Mouse (Mus musculus) embryo, embryonic 10 days (tissue): ENCODE measurements at regions not wholly inside any gene's neighbourhood (a gene's known extent, or its start where the extent isn't known, plus 50 kb on each side); places are given as distances from the start of the nearest gene placed in this dataset.
A peak's percentile ranks its signal among the peaks of the same experiment; 100 is the strongest.

ENCODE experiments used
- DNase-seq: peaks from one replicate; pipeline ENCODE4 v3.0.0-alpha.2; 2015; ENCODE audit warnings: low spot score

DNA sequence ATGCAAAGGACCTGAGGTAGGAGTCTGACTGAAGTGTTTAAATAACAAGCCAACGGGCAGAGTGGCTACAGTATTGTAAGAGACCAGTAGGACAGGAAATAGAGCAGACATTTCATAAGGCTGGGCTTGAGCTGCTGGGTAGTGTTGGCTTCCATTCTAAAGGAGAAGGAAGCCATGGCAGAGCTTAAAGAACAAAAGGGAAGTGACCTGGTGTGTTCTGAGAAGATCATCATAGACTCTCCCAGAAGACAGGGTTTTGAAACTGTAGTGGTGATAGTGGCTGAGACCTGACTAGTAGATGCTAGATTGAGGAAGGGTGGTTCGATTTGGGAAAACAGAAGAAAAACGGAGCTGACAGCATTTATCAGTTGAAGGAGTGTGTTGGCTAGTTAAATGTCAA lies 514.1 kb upstream of the Zfp462 start:
- DNase-seq: no peak

DNA sequence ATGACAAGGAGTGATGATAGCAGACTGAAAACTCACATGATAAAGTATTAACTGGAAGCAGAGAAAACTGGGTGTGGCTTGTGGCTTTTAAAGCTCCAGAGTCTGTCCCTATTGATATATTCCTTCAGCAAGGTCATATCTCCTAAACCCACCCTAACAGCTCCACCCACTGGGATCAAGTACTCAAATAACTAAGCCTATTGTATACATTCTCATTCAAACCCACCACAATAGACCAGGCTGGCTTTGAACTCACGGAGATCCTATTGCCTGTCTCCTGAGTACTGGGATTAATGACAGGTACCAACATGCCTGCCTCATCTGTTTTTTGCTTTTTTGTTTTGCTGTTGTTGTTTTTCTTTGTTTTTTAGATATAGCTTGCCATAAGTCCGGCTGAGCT lies 484.3 kb upstream of the Zfp462 start:
- no peak for DNase-seq

DNA sequence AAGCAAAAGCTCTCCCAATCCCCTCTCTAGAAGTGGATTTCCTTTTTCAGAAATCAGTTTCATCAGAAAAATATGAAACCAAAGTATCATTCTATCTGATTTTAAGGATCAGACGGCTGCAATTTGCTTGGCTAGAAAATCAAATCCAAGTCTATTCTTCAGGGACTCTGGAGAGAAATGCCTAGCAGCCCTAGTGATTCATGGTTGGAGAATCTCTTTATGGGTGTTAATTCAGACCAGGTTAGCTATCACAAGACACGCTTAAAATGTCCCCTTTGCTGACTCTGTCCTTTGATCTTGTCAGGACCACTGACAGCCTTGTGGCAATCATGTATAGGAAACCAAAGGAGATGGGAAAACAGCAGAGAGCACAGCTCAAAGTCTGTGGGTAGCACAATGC lies 475.7 kb upstream of the Zfp462 start:
- peak; percentile 14 for DNase-seq

DNA sequence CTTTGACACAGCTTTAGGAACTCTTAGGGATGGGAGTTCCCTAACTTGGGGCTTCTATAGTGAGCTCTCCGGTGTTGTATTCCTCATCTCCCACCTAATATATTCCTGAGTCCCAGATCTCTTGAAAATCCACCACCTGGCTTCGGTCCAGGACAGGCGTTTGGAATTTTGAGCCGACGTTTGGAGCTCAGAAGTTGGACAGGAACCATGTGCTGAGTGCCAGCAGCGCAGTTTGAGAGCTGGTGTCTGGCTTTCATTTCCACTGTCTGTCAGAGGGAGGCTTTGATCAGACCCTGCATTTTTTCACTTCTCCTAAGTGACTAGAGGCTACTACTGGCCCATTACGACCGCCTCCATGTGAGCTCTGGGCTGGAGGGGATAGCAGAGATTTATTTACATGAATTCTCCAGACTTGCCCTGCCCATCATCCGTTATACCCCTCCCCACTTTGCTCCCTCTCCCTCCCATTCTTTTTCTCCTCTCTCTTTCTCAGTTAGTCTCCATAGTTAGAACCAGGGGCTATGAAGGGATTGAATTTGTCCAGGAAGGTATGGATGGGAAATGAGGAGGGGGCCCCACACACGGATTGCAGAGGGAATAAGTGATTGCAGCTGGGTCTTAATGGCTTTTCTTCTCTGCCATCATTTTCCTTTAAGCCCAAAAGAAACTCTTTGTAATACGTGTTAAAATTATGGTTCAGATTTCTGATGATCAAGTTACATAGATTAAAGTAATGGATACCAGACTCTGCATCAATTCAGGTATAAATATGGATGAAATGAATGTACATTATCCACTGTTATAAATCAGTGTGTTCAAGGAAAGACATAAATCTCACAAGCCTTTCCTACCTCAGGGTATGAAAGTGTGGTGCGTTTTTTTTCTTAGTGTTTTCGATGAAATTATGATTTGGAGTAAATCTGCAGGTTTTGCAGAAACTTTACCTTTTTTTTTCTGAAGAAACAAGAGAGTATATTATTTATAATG lies 474.5 kb upstream of the Zfp462 start:
- peak; percentile 72 for DNase-seq

DNA sequence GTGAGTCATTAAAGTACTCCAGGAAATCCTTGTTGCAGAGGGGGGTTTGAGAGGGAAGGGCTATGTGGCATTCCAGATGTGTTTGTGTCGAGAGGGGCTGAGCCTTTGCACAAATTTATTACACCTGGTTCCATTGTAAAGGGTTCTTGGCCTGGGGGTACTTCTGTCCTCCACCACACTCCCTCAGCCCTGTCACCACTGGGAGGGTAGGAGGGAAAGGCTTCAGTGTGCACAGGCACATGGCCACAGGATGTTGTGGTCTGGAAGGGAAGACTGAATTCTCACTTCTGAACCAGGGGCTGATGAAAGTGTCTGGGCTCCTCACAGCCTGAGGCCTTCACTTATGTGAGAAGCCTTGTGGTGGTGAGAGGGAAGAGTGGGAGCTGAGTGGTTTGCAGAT lies 473.8 kb upstream of the Zfp462 start:
- DNase-seq: peak; percentile 23

DNA sequence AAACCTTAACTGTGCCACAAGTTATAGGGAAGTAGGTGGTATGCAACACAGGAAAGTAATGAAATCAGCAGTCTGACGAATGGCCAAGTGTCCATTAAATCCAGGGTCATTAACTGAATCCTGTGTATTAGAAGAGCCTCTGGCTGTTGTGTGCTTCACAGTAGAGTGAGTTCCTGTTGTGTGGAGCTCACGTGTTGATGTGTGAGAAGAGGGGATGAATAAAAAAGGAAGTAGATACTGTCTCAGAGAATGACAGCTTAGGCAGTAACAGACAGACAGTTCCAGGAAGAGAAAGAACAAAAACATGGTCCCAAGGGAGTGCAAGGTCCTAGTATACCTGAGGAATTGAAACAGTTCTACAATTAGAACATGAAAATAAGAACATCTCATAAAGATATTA lies 463.1 kb upstream of the Zfp462 start:
- DNase-seq: no peak

DNA sequence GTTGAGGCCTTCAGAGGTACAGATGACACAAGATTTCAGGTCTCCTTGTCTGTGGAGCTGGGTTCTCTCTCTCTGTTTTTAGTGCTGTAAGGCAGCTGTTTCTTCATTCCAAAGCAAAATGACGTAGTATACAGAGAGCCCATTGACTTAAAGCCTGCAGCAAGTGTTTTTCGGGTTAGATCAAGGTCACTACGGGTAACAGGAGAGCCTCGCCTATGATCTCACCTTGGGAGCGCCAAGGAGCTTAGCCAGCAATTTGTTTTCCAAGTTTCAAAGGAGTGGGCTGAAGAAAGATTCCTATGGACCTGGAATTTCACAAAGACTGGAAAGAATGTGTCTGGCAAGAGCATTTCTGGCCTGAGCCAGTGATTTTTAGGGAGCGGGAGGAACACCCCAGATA lies 451.8 kb upstream of the Zfp462 start:
- DNase-seq: no peak

DNA sequence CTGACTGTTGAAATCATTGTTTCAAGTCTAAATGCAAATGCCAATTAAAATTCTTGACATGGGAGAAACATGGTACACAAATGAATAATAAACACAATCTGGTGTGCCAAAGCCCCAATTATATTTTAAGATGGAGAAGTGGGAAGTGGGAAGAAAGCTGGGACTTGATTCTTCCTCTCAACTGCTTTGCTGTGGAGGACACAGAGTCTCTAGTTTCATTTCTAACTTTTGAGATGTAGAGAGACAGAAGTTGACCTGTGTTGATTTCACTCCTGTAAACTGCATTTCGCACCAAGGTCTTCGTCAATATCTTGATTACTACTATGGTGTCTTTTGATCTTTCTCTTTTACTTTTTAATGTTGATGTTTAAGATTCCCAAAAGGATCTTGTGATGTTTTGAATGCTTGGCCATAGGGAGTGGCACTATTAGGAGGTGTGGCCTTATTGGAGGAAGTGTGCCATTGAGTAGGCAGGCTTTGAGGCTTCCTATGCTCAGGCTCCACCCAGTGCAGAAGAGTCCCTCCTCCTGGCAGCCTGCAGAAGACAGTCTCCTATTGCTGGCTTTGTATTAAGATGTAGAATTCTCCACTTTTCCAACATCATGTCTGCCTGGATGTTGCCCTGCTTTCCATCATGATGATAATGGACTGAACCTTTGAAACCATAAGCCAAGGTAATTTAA lies 447.4 kb upstream of the Zfp462 start:
- no peak for DNase-seq

DNA sequence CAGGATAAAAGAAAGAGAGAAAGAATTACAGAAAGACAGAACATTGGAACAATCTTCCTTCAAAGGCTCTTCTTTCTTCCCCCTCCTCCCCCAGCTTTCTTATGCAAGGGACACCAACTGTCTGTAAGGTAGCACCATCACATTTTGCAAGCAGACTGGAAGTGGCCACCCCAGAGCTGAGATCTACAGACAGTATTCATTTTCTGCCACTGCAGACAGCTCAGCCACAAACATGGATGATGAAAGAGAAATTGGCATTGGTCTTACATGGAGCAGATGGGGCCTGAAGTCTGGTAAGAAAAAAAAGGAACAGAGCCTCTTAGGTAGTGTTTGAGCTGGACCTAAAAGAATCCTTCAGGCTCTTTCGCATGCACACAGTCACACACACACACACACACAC lies 428.9 kb upstream of the Zfp462 start:
- no peak for DNase-seq

DNA sequence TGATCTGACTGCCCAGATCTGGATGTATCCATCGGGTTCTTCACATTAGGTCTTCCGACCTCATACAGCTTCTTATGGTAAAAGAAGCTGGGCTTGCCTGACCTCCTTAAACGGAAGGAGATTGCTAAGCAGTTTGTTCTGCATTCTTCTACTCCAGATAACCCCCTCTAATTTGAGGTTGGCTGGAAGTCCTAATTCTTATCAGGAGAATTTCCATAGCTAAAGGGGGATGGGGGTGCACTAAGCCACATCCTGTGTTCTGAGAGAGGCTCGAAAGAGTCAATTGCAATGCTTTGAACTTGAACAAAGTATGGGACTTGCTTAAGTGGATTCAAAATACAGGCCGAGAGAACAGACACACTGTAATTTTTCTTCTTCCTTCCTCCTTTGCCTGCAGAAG lies 421.6 kb upstream of the Zfp462 start:
- no peak for DNase-seq

DNA sequence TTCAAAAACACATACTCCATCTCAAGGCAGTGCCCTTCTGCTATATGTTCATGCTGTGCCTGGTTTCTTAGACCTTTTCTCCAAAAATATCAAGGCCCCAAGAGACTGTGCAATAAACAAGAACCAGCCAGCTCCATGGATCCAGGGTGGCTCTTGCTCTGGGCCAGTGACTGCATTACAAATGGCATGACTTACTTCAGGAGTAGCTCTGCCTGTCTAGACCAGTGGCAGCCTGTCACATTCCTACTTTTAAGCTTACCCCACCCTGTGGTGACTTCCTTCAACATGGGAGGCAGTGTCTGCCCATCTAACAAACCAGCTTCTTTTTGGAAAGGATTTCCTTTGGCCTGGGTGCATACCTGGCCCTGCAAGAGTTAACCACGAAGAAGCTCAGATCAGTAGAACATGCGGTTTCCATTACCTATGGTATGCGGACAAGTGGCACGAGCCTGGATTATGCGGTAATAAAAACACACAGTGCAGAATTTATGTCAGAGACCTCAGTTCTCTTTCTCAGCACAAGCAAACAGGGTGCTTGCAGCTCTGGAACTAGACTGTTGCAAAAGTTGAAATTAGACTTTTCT lies 418.8 kb upstream of the Zfp462 start:
- peak; percentile 74 for DNase-seq

DNA sequence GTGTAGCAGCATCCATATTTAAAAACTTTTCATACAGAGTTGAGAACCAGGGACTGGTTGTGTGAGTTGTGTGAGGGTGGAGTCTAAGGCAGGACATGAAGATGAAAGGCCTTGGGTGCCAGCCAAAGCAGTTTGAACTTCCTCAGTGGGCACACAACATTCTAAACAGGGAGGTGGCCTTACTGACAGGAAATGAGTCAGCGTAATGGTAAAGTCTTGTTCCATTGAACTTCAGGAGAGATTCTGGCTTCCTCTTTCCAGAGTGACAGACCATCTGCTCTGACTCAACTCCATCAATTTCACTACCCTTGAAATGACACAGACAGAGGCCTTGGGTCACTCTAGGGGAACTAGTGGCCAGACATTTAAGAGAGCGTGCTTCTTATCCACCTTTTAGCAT lies 417.2 kb upstream of the Zfp462 start:
- no peak for DNase-seq

DNA sequence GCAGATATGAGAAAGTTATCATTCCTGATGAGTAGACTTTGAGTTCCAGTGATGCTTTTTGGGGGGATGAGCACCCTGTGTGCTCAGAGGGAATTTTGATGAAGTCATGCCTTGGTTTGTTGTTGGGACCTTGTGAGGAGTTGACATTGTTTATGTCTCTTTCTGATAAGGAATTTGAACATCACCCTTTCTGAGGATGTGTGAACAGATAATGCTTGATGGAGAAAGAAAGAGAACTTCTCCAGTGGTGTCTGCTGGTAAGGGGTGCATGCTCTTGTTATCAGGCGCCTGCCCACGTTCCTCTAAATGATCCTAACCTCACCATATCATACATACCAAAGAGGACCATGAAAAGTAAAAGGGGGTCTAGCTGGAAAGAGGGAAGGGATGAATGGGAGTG lies 413.1 kb upstream of the Zfp462 start:
- no peak for DNase-seq

DNA sequence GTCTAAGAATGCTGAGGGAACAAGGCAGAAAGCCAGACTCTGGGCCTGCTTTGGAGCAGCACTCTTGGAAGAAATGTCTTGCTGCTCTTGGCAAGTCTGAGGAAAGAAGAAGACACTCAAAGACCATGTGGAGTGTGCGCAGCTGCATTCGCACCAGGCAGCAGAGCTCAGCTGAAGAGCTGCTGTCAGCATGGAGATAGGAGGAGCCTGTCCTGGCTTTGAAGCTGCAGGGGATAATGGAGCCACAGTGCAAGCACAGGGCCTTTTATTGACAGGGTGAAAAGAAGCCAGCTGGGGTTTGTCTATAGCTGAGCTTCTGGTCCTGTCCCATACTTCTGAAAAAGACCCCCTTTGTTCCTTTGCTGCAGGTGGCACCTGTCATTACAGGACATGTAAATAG lies 411.0 kb upstream of the Zfp462 start:
- DNase-seq: peak; percentile 67

DNA sequence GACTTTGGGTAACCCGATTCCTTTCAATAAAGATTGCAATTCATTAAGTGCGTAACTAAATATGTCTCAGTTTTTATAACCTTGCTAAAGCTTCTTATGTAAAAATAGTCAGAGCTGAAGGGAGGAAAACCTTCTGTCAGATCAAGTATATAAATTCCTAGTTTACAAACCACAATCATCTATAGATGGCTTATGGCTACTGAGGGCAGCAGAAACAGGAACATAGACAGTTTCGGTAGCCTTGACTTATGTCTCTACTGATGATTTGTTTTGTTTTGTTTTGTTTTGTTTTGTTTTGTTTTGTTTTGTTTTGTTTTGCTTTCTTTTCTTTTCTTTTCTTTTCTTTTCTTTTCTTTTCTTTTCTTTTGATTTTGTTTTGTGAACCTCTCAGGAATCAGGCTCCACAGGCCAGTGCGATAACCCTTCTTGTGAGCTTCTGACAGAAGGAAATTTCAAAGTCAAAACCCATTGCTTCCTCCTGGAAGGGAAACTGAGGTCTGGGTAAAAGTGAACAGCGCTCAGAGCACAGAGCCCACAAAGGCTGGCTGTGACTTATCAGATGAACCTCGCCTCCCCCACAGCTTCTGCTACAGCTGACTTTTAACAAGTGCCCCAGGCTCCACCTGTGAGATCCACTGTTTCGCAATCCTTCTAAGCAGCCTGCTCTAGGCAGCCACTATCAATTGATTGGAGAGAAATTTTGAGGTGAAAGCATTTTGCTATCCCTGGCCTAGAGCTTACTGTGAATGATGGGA lies 391.8 kb upstream of the Zfp462 start:
- DNase-seq: no peak

DNA sequence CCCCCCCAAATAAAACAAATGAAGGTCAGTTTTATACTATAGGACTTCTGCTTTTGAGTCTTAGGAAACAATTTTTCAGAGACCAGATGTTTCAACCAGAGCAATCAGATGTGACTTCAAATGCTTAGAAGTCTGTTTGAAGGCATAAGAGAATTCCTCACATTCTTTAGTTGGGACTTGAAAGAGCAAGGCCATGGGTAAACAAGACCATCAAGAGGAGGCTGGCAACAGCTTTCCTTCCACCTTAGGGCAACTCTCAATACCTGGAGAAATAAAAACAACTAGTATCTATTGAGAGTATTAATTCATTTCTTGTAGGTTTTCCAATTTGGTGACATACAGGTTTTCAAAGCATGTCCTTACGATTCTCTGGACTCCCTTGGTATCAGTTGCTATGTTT lies 381.8 kb upstream of the Zfp462 start:
- no peak for DNase-seq

DNA sequence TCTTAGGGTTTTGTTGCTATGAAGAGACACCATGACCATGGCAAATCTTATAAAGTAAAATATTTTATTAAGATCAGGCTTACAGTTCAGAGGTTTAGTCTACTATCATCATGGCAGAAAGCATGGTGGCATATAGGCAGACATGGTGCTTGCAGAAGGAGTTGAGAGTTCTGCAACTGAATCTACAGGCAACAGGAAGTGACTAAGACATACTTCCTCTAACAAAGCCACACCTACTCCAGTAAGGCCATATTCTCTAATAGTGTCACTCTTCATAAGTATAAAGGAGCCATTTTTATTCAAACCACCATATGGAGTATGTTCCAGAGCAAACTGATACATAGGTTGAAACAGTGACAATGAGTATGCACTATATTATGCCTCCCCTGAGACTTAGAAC lies 371.7 kb upstream of the Zfp462 start:
- DNase-seq: no peak

DNA sequence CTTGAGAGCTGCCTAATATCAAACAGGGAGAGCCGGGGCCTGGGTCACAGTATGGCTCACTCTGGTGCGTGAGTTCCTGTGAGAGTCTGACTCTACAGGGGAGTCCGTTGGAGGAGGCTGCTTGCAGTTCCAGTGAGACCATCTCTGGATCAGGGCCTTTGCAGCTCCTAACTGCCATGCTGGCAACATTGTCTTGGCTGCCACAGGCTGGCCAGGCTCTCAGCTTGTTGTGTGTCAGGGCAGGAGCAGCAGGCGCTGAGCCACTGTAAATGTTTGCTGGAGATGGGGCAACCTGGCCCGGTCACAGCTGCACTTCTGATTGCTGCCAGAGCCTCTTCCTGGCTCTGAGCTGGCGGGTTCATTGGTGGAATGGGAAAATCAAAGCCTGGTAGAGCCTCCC lies 357.7 kb upstream of the Zfp462 start:
- DNase-seq: no peak

DNA sequence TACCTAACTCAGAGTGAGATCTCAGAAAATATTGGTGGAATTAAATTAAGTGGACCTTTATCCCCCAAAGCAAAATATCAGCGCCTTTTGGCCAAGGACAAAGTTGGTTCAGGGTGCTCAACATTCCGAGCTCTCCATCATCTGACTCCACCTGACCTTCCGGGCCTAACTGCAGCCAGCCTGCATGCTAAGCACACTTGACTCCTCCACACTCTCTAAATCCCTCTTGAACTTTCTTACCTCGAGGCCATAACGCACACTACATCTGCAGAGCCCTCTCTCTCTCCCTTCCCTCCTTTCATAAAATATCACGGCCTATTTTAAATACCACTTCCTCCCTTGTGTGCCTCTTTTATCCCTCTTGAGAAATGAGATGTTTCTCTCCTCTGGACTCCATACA lies 356.1 kb upstream of the Zfp462 start:
- DNase-seq: no peak

DNA sequence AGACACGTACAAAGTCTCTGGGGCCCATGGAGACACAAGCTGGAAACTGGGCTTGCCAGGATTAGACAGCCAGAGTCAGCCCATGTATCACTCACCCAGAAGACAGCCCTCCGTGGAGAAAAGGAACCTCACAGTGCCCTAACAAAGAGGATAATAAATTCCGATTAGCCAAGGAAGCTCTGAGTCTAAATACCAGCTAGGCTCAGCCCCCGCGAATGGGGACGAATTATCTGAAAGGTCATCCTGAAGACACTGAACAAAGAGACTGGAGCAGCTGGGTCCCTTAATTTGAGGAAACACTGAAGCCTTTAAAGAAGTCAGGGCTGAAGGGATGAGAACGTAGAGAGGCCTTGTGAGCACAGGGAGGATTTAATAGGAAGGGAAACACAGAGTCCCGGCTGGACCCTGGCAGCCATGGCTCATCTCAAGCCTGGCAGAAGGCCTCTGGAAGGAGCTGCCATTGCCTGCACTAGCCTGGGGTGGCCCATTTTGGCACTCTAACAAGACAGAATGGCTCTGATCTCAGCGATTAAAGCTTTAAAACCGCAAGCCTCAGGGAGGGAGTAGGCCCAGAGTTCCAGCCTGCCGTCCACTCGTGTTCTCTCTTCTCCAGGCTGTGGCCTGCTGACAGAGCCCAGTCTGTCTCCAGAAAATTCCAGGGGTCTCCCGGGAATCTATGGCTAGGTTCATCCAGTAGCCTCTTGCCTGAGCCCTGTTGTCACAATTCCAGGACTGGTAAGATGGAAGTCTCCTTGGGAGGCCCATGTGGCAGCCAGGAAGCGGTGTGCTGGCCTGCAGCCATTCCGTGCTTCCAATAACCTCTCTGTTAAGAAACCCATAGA lies 343.0 kb upstream of the Zfp462 start:
- DNase-seq: peak; percentile 77

DNA sequence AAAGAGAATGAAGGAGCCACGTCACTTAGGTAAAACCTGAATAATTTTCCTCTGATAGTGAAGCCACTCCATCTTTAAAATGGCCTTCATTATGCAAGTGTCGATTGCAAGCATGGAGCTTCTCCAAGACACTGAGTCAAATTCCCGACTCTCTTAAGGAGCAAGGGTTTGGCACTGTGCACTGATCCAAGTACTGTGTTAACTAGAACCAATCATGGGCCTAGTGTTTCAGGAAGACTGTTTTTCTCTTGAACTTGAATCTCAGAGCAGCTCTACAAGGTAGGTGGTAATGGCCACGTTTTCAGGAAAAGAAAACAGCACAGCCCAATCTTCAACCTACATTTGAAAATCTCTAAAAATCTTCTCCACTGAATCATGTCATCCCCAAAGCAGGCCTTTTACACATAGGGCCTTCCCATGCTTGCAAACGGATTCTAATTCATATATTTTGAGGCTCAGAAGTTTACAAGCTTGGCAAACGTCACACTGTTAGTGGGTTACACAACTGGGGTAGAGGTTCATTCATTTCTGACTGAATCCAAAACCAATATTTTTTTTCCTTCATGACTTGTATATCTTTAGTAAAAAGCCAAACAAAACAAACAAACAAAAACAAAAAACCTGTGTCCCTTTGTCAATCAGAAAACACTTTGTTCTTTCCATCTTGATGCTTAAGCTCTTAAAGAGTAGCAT lies 342.2 kb upstream of the Zfp462 start:
- no peak for DNase-seq
